Mouse (Mus musculus): ENCODE data around the gene Mtss1l.

DNA sequence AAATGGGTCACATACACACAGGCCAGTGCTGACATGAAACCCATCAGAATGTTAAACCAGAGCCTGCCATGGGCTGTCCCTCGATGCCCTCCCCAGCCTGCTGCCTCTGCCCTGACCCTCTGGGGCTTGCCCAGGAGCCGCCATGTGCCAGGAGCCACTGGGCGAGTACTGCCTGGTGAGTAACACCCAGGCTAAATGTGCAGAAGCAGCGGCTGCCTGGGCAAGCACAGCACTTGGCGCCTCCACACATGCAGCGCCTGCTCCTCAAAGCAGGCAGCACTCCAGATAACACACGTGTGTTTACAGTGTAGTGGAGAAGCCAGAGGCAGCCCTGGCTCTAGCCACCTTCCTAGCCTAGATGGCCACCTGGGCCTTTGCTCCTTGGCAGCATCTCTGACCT is 8.2 kb upstream of the Mtss1l start:
- TF ChIP-seq CTCF (IDR thresholded peaks at IDR 0.05; ENCODE audit: low read depth) (no peak), EP300 (optimal IDR thresholded peaks at IDR 0.05) (no peak)

Measured in stomach, postnatal 0 days (tissue).